Mouse (Mus musculus) testis, adult 2 months (tissue): ENCODE measurements around the gene Gm9821.

Experiments used
- CTCF ChIP-seq: fragments of 200-500 bp; IDR thresholded peaks from 2 replicates; pipeline ENCODE4 v1.5.1; 2012; ENCODE audit warnings: low read depth, mild to moderate bottlenecking, inconsistent platforms, low read length, moderate library complexity; ENCODE audit not compliant: control insufficient read depth, insufficient read depth, insufficient replicate concordance
- POLR2A ChIP-seq: fragments of 200-500 bp; IDR thresholded peaks from 2 replicates; pipeline ENCODE4 v1.6.1; 2012; ENCODE audit warnings: low read depth, mild to moderate bottlenecking, inconsistent platforms, low read length, moderate library complexity; ENCODE audit not compliant: control insufficient read depth

DNA sequence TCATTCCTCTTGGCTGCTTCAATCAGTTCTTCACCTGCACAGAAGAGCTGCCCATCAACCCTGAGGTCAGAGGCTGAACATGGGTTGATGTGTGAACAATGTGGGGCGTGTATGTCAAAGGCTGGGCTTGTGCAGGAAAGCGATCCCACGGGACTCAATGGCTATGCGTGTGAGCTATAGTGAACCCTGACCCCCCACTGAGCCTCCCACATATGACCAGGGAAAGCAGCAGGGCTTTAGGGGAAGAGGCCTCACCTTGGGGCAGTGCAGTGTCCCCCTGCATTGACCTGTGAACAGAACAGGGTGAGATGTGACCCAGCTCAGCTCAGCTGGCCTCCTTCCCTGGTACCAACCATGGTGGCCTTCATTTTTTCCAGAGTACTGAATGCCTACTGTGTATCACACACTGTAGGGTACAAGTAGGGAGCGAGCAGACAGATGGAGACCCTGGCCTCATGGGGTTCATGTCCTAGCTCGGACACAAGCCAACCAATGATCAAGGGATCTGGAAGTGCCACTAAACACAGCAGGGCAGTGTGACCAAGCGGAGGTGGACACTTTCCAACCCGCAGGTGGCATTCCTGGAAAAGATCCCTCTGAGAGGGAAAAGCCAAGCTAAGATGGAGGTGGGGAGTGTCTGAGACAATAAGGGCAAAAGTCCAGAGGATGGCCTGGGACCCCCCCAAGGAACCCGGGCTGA lies 10.5 kb upstream of the Gm9821 start:
- TF ChIP-seq CTCF (no peak), POLR2A (no peak)
